Mouse (Mus musculus) inflammation-experienced regulatory T-cells, adult 6 months (primary cell): Measurements from ENCODE around the gene Bach2. TPM values are rescaled to one million over a fixed set of nuclear protein-coding genes. Genes with fewer than 3 reads are reported as not detected.

Experiments used
- ATAC-seq: one replicate; pipeline ENCODE4 v1.8.0; 2017
- polyA plus RNA-seq, 3 experiments: library from polyadenylated mRNA; unstranded; fragments of 100-300 nt; shearing (Covaris generic); gene quantifications; one replicate each; pipeline ENCODE4 v1.2.1; 2017

Bach2 gene
- polyA plus RNA-seq, 3 experiments from 2014 or later, result 1.9 to 18.4 (median 14.6) TPM

DNA sequence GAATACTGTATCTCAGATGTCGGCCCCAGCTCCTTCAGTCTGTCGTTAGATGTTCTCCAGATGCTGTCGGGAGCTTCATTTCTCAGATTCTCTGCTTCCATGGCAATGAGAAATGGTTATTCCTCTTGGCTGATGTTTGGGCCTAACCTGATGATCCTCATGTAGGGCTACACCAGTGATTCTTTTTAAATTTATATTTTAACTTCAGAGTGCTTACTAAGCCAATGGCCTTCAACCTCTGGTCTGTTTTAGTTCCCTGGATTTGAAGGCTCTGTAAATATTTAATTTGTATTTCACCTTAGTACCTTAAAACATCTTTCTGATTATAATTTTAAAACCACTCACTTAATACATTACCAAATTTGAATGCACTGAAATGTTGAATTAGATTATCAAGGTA lies 60.6 kb downstream of the Bach2 start:
- no peak for ATAC-seq

DNA sequence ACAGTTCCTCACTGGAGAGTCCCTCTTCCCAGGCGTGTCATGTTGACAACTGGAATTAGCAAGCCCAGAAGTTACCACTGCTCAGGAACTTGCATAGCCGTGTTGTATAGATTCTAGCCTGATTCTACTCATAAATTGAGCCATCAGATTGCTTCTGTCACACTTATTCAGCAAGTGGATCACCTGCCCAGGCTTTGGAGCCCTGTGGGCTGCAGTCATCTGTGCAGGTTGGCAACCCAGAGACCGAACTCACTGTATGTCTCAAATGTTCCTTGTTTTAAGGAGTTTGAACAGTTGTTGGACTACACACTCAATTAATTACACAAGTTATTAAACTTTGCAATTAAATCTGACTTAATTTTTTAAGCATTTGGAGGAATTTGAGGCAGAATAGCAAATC lies 61.4 kb downstream of the Bach2 start:
- no peak for ATAC-seq

DNA sequence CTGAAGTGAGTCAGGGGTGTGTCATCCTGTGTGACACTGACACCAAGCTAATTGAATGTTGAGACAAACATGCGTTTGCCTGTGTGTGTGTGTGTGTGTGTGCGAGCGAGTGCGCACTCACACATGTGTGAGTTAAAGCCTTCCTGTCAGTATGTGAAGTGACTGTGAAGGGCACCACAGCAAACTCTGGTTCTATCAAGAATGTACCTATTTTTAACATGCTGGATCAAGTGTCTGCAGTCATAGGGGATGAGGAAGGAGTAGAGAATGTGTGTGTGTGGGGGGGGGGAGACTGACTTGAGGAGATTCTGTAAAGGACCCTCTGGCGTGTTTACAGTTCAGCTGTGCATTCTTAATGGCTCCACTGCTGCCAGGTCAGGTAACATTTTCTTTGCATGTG lies 64.1 kb downstream of the Bach2 start:
- ATAC-seq, result no peak

DNA sequence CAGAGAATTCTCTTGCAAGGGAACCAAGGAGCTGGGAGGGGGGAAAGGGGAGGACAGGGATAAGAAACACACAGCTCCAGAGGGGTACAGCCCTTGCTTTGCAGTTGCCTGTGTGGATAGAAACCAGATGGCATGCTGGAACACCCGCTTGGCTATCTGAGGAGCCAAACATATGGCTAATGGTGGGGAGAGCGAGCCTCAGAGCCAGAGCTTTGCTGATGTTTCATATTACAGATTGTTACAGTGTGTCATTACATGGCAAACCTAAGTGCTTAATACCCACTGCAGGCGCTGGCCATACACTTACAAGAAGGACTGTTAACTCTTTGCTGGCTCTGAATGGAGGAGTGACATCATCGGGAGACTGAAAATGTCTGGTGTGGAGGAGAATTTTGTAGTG lies 64.5 kb downstream of the Bach2 start:
- ATAC-seq, result no peak

DNA sequence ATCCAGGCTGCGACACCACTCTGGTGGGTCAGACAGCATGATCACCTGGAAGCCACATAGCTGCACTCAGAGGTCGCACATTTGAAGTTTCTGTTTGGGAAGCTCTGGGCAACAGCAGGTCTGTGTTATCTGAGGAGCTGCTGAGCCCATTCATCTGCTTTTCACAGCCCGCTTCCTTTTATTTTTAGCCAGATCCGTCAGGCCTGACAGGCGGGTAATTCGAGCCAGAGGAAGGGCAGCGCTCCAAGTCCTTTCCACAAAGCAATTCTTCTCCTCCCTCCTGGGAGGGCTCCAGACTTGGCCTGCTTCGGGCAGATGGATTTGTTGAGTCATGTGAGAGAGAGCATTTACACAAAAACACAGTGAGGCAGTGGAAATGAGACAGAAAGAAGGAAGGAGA lies 65.1 kb downstream of the Bach2 start:
- ATAC-seq, result no peak

DNA sequence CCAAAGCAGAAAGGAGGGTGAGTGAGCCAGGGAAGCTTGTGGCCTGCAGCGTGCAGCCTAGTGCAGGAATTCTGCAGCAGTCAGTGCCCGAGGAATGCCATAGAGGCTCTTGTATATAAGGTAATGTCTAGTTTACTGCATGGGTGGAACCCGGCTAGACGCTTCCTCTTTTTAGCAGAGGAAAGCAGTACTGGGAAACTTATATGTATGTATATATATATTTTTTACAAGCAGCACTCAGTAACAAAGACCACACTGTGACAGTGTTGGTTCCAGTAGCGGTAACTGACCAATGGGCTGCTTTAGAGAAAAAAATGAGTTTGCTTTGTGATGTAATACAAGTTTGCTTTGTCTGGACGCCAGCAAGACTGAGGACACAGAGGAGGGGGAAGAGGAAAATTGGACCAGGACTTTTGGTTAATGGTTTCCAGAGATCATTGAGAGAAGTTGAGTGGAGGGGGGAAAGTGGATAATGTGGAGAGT lies 65.7 kb downstream of the Bach2 start:
- no peak for ATAC-seq

DNA sequence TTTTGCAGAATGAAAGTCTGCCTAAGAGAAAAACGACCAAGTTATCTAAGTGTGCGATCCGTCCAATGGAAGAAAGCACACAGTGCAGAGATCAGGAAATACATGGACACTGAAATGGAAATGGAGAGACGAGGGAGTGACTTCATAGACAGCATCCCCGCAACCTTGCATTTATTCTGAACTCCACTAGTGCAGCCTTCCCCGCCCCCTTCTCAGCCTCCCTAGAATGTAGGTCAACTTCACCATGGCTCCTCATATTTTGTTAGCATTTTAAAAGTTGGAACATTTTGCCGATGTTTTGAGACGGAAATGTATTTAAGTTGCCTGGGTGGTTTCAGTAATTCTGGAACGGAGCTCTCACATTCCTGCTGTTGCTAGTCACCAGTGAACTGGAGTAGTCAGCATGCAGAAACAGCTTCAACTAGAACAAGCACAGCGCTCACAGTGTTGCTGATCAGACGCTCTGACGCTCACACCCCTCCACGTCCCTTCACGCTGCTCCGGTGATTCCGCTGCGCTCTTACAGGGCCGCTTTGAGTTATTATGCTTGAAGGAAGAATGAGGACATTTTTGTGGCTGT lies 66.5 kb downstream of the Bach2 start:
- ATAC-seq, result no peak

DNA sequence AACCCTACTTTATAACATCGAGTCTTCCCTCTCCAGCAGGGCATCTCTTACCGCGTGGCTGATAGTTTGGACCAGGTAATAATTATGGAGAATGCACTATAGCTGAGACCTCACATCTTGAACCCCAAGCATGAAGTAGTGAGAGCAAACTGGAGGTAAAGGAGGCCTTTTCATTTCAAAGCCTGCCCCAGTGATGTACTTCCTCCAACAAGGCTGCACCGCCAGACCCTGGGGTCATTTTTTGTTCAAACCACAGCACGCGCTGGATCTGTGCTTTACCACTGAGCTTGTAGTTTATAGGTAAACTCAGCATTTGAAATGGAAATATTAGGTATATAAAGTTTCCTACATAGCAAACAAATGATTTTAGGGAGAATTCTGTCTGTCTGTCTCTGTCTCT lies 67.1 kb downstream of the Bach2 start:
- no peak for ATAC-seq

DNA sequence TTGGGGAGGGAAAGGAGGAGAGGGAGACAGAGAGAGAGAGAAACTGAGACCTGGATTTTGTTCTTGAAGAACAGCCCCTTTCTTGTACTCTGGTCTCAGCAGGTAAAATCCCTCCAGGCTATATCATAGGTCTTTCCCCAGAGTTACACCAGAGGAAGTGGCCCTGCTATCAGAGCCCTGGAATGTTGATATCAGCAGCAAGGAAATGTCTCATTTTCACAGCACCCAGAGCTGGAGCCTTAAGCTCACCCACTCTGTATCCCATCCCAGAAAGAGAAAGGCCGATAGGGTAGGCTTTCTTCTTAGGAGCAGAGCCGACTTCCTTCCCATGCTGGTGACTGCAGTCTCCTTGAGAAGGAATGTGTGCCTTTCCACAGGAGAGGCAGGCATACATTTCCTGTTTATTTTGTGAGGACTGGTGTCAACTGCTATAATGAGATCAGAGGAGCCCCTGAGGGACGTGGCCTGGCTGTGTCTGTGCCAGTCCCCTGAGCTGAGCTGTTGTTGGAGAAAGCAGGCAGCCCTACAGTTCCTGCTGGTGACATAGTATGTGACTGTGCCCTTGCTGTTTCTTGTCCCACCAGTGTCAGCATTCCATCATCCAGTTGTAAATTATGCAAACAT lies 67.7 kb downstream of the Bach2 start:
- no peak for ATAC-seq

DNA sequence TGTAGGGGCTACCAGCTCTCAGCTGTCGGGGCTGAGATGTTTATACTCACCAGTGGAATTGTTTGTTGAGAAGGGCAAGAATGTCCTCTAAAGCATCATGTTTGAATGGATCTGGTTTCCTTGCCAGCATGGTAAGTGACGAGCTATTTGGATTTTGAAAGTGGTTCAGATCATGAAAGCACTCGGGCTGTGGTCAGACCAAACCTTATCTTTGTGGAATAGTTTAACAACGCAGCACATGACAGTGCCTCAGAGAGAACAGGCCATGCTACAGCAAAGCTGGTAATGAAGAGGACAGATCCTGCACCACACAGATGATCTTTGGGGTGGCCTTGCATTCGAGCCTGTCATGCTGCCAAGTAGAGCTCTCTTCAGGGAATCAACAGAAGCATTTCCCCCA lies 68.6 kb downstream of the Bach2 start:
- peak; percentile 48 for ATAC-seq

DNA sequence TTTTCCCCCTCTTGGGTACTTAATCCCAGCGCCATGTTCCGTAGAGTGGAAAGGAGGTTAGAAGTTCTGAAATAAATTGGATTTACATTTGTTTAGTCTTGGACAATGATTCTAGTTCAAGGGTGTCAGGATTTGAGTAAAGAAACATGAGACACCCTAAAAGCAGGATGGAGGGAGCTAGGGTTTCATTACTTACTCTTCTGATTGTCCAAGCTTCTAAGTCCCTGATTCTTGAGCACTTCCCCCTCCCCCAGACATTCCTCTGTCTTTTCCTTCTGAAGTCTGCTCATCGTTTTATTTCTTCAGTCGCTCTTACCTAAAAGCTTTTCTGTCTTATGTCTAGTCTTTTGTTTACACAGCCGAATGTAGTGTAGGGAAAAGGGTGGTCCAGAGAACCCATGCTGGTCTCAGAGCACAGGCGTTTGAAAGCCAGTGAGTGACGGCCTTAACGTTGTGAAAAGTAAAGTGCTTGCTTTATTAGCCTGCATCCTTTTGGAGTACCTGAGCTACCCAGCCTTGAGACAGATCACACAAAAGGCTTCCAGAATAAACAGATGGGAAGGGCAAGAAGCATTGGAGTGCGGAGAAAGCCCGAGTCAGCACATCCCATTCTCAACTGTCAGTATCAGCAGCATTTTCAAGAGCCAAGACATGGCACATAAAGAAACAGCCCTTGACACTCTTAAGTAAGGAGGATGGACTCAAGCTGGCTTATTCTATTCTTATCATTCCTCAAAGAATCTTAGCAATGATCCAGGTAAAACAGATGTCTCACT lies 73.8 kb downstream of the Bach2 start:
- no peak for ATAC-seq

DNA sequence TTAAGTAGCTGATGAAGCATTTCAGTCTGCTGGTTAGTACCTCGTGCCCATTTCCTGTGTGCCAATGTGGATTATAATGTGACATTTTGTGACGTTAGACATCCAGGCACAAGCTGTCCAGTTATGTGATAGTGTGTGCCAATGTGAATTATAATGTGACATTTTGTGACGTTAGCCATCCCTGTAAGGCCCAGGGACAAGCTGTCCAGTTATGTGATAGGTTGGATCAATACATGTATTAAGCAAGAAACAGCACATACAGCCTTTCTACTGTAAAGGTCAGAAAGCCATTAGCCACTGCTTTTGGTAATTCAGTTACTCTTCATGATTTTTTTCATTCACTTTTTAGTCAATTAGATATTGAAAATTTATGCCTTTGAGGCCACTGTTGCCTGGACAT lies 76.3 kb downstream of the Bach2 start:
- ATAC-seq, result no peak

DNA sequence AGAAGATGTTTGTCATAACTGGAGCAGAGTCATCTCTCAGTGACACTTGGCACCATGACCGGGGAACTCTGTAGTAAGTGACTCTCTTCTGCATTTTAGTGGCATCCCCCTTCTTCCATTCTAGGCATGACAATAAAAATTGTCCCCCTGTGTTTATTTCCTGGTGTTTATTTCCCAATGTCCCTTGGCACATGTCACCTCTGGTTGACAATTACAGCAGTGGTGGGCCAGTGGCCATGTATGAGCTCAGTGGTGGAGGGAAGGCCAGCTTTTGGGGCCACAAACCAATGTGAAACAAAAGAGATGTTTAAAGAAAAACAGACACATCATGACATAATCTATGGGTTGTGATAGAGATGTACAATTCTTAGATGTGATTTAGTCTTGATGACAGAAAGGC lies 80.0 kb downstream of the Bach2 start:
- no peak for ATAC-seq

DNA sequence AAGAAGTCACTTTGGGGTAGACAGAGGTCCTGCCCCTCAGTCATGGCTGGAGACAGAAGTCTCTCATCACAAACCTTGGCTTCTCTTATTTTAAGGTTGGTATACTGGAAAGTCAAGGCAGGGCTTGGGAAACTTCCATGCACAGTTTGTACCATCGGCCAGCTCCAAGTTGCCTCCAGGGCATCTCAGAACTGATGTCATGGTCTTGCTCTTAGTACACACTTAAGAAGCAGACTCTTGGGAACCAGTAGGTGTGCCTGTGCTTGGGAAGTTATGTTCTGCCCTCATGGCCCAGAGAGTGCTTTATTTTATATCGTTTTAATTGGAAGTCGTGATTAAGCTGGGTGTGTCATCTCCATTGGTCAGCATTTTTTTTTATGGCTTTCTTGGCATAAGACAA lies 80.7 kb downstream of the Bach2 start:
- ATAC-seq, result no peak

DNA sequence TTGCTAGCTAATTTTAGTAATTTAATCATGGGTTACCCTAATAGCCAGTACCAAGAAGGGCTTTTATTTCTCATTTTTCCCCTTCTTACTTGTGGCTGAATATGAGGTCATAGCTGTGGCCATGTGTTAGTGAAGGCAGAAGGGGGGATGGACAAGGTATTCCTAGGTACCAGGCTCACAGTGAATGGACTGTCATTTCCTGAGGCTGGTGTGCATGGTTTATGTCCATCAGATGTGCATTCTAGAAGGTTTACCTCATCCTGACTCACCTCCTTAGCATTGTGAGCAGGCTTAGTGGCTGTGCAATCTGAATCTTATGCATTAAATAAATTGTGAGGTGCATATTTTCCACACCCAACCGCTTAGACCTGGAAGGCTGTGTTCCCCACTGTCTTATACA lies 81.4 kb downstream of the Bach2 start:
- ATAC-seq, result no peak

DNA sequence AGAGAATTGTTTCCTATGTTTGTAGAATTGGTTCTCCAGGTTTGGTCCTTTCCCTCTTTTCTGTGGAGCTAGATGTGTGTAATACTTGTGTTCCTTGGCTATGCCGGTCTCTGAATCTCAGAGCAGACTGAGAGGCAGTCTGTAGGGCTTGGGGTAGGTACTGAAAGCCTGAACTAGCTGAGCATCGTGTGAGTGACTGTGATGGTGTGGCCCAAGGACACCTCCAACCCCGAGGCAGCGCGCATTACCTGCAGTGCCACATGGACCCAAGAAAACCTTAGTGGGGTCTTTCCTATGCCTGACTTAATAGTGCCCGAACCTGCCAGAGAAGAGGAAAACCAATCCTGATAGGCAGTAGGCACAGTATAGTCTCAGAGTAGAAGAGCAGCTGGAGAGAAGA lies 85.5 kb downstream of the Bach2 start:
- no peak for ATAC-seq

DNA sequence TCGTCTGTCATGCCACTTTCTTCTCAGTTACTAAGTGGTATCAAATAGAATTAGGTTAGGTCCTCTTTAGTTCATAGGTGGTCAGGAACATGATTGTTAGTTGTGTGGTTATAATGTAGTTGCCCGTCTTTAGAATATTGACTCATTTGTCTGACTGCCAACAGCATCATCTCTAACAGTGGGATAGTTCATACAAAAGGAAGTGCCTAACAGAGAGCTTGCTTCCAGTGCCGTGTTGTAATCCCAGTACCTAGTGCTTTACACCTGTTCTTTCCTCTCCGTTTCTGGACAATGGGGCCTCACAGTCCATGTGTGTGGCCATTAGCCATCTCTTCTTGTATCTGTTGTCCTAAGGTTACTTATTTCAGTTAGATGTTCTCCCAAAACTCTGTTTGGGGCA lies 86.4 kb downstream of the Bach2 start:
- no peak for ATAC-seq

DNA sequence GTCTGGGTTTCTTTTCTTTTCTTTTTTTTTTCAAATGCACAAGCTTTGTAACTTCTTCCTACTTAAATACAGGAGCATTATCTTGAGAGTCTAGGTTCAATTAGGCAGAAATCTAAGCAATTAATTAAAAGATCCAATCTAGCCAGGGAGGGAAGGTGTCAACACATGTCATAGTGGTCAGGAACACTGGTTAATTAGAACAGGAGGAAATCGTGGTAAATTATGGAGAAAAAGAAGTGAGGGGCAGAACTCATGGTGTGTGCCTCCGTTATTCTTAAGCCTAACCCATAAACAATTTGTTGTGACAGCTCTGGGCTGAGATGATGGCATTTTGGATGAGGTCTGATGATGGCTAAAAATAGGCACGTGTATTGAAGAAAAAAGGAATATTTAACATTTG lies 87.0 kb downstream of the Bach2 start:
- no peak for ATAC-seq

DNA sequence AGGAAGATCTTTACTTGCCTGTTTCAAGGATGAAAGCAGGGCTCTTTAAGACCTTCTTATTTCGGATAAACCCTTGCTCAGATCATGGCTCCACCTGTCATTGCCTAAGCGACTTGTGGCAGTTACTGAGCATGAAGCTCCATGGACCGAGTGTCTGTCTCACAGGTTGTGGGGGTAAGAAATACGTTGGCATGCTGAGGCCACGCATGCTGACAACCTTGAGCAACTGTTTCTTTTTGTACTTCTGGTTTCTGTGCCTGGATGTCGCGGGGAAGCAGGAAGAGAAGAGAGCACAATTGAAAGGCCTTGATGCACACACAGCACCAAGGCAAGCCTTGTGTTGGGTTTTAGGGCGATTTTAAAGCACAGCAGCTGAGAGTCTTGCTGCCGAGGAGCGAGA lies 87.7 kb downstream of the Bach2 start:
- no peak for ATAC-seq

DNA sequence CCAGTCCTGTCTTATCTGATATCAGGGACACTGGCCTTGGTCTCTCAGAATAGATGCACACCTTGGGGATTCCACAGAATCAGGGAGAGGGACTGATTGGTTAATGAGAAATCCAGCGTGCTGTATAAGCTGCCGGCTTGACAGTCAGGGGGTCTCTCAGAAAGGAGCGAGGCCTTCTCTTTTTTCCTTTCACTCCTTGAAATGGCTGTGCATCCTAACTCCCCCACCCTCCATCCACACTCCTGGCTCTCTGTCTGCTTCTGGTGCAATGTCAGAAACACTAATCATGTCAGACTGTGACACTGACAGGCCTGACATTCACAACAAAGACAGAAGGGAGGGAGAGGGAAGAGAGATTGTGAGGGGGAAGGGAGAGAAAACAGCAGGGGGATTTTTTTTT lies 88.3 kb downstream of the Bach2 start:
- ATAC-seq, result no peak

DNA sequence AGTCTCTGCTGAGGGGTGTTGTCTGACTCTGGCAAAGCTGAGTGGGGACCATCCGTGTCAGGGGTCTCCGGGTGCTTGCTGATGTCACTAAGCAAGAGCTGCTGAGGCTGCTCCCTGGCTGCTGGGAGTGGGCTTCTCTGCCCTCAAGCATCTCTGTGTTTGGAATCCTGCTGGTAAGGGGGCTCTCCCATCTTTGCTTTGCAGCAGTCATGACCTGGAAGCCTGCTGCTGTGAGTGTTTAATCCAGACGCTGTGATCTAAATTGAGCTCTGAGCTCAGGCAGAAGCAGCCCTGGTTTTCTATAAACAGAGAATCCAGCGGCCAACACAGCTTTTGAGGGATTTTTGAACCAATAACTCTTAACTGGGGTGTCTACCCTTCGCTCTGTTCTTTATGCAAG lies 89.0 kb downstream of the Bach2 start:
- ATAC-seq, result no peak

DNA sequence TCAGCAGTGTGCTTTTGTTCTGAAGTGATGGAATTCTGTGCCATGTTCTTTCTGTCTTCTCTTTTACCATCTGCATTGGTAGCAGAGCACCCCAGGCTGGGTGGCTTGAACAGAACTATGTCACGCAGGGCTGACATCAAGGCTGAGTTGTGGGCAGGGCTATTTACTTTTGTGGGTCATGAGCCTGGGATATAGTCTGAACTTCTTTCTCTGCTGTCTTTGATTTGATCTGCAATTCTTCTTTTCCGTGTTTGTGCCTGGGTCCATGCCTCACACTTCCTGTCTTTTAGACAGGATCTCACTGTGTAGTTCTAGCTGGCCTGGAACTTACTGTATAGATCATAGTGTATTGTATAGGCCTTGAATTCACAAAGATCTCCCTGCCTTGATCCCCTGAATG lies 90.0 kb downstream of the Bach2 start:
- no peak for ATAC-seq

DNA sequence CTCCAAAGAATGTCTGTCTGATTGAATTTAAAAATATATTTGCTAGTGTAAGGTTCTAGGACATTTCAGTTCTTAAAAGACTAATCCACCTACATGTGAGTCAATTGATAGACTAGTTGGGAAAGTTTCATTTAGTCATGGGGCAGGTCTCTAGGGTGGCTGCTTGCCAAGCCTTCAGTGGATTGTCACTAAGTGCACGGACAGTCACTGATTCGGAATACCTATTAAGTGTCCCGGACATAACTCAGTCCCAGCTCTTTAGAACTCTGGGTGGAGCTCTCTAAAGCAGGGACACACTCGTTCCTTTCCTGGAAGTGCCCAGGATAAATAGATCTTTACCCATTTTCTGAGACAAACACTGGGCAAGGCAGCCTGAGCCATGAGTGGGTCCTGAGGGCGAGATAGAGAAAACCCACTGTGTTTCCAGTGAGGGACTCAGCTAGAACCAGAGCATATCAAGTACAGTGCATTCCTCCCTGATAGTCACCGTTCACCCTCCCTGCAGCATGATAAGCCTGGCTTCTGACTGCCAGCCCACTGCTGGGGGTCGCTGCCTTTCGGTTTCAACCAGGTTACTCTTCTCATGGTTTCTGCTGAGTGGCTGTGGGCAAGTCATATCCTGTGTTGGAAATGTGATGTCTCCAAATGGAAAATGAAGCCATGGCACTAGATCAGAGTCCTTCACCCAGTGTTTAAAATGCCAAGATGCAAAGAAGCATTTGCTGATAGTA lies 92.1 kb downstream of the Bach2 start:
- ATAC-seq, result peak; percentile 41

DNA sequence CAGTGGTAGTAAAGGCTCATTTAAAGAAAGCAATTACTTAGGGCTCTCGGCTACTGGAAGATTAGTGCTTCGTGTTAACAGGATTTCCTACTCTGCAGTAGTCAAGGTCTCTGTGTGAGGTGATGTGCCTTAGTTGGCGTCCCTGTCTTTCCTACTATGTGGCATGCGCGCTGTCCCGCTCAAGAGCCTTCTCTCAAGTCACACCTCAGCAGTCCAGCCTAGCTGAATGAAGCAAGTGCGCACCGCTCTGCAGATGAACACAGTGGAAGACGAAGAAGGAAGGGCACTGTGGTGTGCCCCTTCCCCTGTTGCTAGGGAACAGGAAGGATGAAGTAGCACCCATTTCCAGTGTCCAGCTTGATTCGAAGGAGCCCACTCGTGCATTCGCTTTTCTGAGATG lies 93.4 kb downstream of the Bach2 start:
- no peak for ATAC-seq
